Mouse (Mus musculus): ENCODE results near the gene Scin. TPM values are rescaled to one million over a fixed set of nuclear protein-coding genes. Genes with fewer than 3 reads are reported as not detected.

The Scin gene
- polyA plus RNA-seq, 1 experiment from 2014 or later: 5.7 TPM

- Histone ChIP-seq H3K9me3 (replicated peaks) (no peaks in the 10 kb centered on the region), H3K4me2 (replicated peaks) (no peak overlapping the region), H3K27me3 (no peaks in the 10 kb centered on the region), H3K9ac (no peak overlapping the region), H3K4me1 (no peaks in the 10 kb centered on the region), H3K27ac (replicated peaks) (no peak overlapping the region), H3K36me3 (no peaks in the 10 kb centered on the region), H3K4me3 (replicated peaks) (no peak overlapping the region)
- no peak for ATAC-seq (ENCODE audit: insufficient number of reproducible peaks, low FRiP score, low TSS enrichment, low read depth)
- 50% methylated on average over 5 of the region's 5 CpGs for WGBS
Observed at GRCm38 (mm10) chr12:40073660-40074059, 60.4 kb downstream of the Scin start.

GRCm38 (mm10) chr12:40047024-40047423 is 87.0 kb downstream of the Scin start:
- H3K4me2 ChIP-seq (replicated peaks): no peak overlapping the region
- no peaks in the 10 kb centered on the region for H3K36me3 ChIP-seq
- 56% methylated on average over 1 of the region's 1 CpGs for WGBS
- no peaks in the 10 kb centered on the region for H3K9me3 ChIP-seq (replicated peaks)
- no peak overlapping the region for H3K9ac ChIP-seq
- no peaks in the 10 kb centered on the region for H3K27me3 ChIP-seq
- no peak for ATAC-seq (ENCODE audit: insufficient number of reproducible peaks, low FRiP score, low TSS enrichment, low read depth)
- no peak overlapping the region for H3K4me3 ChIP-seq (replicated peaks)
- H3K27ac ChIP-seq (replicated peaks): no peak overlapping the region
- H3K4me1 ChIP-seq: no peaks in the 10 kb centered on the region

- WGBS: 80% methylated on average over 8 of the region's 8 CpGs
- Histone ChIP-seq H3K4me1 (no peaks in the 10 kb centered on the region), H3K4me2 (replicated peaks) (no peak overlapping the region), H3K36me3 (no peaks in the 10 kb centered on the region), H3K4me3 (replicated peaks) (no peak overlapping the region), H3K27ac (replicated peaks) (no peak overlapping the region), H3K9me3 (replicated peaks) (no peaks in the 10 kb centered on the region), H3K9ac (no peak overlapping the region), H3K27me3 (no peaks in the 10 kb centered on the region)
- no peak for ATAC-seq (ENCODE audit: insufficient number of reproducible peaks, low FRiP score, low TSS enrichment, low read depth)
Observed at GRCm38 (mm10) chr12:40043816-40044585, 90.0 kb downstream of the Scin start.

DNA sequence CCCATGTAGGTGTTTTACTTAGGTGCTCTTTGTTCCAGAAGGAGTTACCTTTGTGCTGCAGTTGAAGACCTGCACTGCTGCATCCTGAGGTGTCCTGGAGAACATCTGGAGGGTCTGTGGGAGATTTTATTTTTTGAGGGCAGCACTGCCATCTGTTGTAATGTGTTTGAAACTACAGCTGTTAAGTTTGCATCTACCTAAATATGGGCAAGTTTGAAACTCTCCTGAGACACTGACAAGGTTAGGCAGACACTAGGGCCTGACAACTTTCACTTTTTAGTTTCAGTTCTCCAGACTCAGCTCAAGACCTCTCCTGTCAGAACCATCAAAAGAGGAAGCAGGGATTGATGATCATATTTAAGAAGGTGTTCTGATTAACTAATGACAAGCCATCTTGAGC is 94.0 kb downstream of the Scin start:
- Histone ChIP-seq H3K4me2 (replicated peaks) (no peak overlapping the region), H3K4me3 (replicated peaks) (no peak overlapping the region), H3K4me1 (peaks cover 9% of the 10 kb centered on the region; the same call in 1 of the 2 replicates), H3K9me3 (replicated peaks) (no peaks in the 10 kb centered on the region), H3K9ac (no peak overlapping the region), H3K36me3 (no peaks in the 10 kb centered on the region), H3K27ac (replicated peaks) (no peak overlapping the region), H3K27me3 (no peaks in the 10 kb centered on the region)
- ATAC-seq (ENCODE audit: insufficient number of reproducible peaks, low FRiP score, low TSS enrichment, low read depth): no peak

DNA sequence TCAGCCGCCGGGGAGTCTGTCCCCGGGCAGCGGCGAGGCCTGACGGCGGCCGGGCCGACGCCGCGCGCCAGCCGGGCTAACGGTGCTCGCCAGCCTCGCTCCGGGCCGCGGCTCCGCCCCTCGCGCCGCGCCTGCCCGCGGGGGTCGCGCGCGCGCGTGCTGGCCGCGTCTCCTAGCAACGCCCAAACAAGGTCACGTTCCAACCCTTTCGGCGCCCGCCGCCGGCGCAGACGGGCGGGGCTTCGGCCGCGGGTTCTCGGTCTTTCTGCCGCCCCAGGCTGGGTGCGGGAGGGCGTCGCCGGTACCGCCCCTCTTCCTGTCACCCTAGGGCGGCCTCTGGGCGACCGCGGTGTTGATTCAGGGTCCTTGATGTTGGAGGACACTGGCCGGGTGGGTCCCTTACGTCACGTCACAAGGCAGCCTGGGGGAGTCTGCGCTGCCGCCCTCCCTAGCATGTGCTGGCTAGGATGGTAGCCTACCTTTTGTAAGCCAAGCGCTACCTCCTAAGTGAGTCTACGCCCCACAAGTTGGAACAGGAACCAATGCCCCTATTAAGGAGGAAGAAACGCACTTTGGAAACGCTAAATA is 96.1 kb downstream of the Scin start, which contains the start of gene Arl4a:
Gene Arl4a (minus strand): TSS at position 150 of the 588 bp plus-strand sequence.
- under 1% methylated on average over 62 of the region's 68 CpGs for WGBS
- H3K4me2 ChIP-seq (replicated peaks): peak within 1 kb of the TSS; percentile 65
- H3K36me3 ChIP-seq: no peaks in the 10 kb centered on the region
- ATAC-seq (ENCODE audit: insufficient number of reproducible peaks, low FRiP score, low TSS enrichment, low read depth): peak; percentile 90
- peak within 1 kb of the TSS; percentile 63 for H3K9ac ChIP-seq
- H3K4me3 ChIP-seq (replicated peaks): peak within 1 kb of the TSS; percentile 82
- no peaks in the 10 kb centered on the region for H3K27me3 ChIP-seq
- peak within 1 kb of the TSS; percentile 89 for H3K27ac ChIP-seq (replicated peaks)
- H3K4me1 ChIP-seq: peaks cover 9% of the 10 kb centered on the region; the same call in 1 of the 2 replicates
- no peaks in the 10 kb centered on the region for H3K9me3 ChIP-seq (replicated peaks)

DNA sequence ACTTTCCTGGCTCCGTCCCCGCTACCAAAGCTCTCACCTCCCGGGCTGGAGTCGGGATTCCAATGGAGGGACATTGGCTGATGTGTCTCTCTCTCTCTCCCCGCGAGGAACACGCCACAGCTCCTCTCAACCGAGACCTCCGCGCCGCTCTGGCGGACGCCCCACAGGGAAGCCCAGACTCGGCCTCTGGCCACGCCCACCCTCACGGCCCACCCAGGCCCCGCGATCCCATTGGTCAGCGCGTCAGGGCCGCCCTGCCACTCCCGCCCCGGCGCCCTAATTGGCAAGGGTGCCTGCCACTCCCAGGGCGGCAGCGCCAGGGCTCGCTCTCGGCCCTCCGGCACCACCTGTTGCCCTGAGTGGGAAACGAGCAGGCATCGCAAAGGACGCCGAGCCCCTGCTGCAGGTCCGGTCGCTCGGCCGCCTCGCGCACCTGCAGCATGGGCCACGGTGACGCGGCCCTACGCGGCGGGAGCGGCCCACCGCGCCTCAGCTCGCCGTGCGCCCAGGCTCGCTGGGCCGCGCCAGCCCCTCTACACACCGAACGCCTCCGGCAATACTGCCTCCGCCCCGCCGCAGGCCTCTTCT is 96.7 kb downstream of the Scin start:
- no peaks in the 10 kb centered on the region for H3K9me3 ChIP-seq (replicated peaks)
- H3K4me3 ChIP-seq (replicated peaks): peak overlapping the region; percentile 82
- no peaks in the 10 kb centered on the region for H3K27me3 ChIP-seq
- H3K4me1 ChIP-seq: peaks cover 9% of the 10 kb centered on the region; the same call in 1 of the 2 replicates
- under 1% methylated on average over 55 of the region's 60 CpGs for WGBS
- H3K27ac ChIP-seq (replicated peaks): peak overlapping the region; percentile 89
- peak; percentile 99 for ATAC-seq (ENCODE audit: insufficient number of reproducible peaks, low FRiP score, low TSS enrichment, low read depth)
- H3K4me2 ChIP-seq (replicated peaks): peak overlapping the region; percentile 65
- peak overlapping the region; percentile 63 for H3K9ac ChIP-seq
- 0 out of 2 replicates have a peak, but pooled peaks cover 4% of the 10 kb centered on the region for H3K36me3 ChIP-seq

GRCm38 (mm10) chr12:40036666-40037065 is 97.4 kb downstream of the Scin start:
- peak overlapping the region; percentile 65 for H3K4me2 ChIP-seq (replicated peaks)
- peak overlapping the region; percentile 89 for H3K27ac ChIP-seq (replicated peaks)
- peak overlapping the region; percentile 63 for H3K9ac ChIP-seq
- H3K9me3 ChIP-seq (replicated peaks): no peaks in the 10 kb centered on the region
- ATAC-seq (ENCODE audit: insufficient number of reproducible peaks, low FRiP score, low TSS enrichment, low read depth): no peak
- H3K36me3 ChIP-seq: 0 out of 2 replicates have a peak, but pooled peaks cover 6% of the 10 kb centered on the region
- H3K4me1 ChIP-seq: peaks cover 9% of the 10 kb centered on the region; the same call in 1 of the 2 replicates
- peak overlapping the region; percentile 82 for H3K4me3 ChIP-seq (replicated peaks)
- 1% methylated on average over 11 of the region's 11 CpGs for WGBS
- H3K27me3 ChIP-seq: no peaks in the 10 kb centered on the region

DNA sequence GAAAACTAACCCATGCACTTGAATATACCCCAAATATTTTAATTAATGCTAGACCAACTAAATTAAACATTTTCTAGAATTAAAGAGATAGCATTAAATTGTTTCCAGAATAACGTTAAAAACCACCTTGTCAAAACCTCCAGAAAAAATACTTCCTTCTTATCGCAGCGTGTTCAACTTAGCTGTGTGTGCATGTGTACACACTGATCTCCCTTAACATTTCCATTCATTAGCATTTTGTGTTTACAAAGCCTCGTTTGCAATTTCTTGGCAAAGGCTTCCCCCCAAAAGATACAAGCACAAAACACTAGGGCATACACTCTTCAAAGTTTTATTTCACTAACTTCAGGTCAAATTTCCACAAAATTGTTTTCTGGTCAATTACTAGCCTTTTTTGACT is 98.5 kb downstream of the Scin start:
- H3K4me3 ChIP-seq (replicated peaks): peak overlapping the region; percentile 82
- H3K27ac ChIP-seq (replicated peaks): no peak overlapping the region
- 76% methylated on average over 4 of the region's 4 CpGs for WGBS

DNA sequence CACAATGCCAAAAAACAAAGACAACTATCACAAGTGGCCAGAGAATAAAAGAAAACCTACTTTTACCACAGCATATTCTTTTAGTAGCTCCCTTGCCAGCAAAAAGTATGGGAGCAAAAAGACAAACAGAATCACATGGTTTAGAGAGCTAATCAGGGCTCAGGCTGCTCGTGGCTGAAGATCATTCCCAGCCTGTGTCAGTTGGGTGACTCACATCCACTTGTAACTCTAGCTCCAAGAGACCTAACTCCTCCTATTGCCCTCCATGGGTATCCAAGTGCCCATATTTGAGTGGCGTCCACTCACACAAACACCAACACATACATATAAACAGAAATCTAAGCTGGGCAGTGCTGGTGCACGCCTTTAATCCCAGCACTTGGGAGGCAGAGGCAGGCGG is 104.8 kb downstream of the Scin start:
- H3K36me3 ChIP-seq: 0 out of 2 replicates have a peak, but pooled peaks cover 6% of the 10 kb centered on the region
- H3K27ac ChIP-seq (replicated peaks): no peak overlapping the region
- no peak overlapping the region for H3K9ac ChIP-seq
- H3K27me3 ChIP-seq: no peaks in the 10 kb centered on the region
- no peak overlapping the region for H3K4me3 ChIP-seq (replicated peaks)
- H3K9me3 ChIP-seq (replicated peaks): no peaks in the 10 kb centered on the region; the same call in 1 of the 2 replicates
- WGBS: 75% methylated on average over 4 of the region's 4 CpGs
- no peak overlapping the region for H3K4me2 ChIP-seq (replicated peaks)
- ATAC-seq (ENCODE audit: insufficient number of reproducible peaks, low FRiP score, low TSS enrichment, low read depth): no peak
- no peaks in the 10 kb centered on the region for H3K4me1 ChIP-seq

More for the DNA sequence above, 98.5 kb downstream of the Scin start:
- H3K9me3 ChIP-seq (replicated peaks): no peaks in the 10 kb centered on the region
- no peaks in the 10 kb centered on the region for H3K27me3 ChIP-seq
- no peak for ATAC-seq (ENCODE audit: insufficient number of reproducible peaks, low FRiP score, low TSS enrichment, low read depth)
- H3K4me2 ChIP-seq (replicated peaks): peak overlapping the region; percentile 65
- H3K36me3 ChIP-seq: 0 out of 2 replicates have a peak, but pooled peaks cover 6% of the 10 kb centered on the region
- peaks cover 9% of the 10 kb centered on the region; the same call in 1 of the 2 replicates for H3K4me1 ChIP-seq
- H3K9ac ChIP-seq: no peak overlapping the region

DNA sequence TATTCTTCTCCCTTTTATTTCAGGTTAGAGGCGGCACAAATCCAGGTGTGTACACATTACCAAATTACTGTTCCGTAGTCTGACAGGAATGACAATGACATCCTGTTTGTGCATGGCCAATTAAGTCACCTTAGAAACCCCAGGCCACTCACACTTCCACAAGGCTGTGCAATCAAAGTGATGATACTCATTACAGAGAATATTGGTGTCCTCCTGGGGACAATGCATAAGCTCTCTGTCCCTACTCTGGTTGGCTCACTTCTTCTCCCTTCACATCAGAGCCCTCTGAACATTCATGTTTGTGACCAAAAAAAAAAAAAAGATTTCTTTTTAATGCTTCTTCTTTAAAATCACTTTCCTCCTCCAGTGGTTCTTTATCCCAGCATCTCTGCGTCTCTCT is 106.2 kb downstream of the Scin start:
- Histone ChIP-seq H3K9me3 (replicated peaks) (no peaks in the 10 kb centered on the region; the same call in 1 of the 2 replicates), H3K4me1 (no peaks in the 10 kb centered on the region), H3K9ac (no peak overlapping the region), H3K27ac (replicated peaks) (no peak overlapping the region), H3K4me2 (replicated peaks) (no peak overlapping the region), H3K27me3 (no peaks in the 10 kb centered on the region), H3K4me3 (replicated peaks) (no peak overlapping the region), H3K36me3 (0 out of 2 replicates have a peak, but pooled peaks cover 6% of the 10 kb centered on the region)
- ATAC-seq (ENCODE audit: insufficient number of reproducible peaks, low FRiP score, low TSS enrichment, low read depth): no peak
- WGBS: 78% methylated on average over 3 of the region's 3 CpGs

DNA sequence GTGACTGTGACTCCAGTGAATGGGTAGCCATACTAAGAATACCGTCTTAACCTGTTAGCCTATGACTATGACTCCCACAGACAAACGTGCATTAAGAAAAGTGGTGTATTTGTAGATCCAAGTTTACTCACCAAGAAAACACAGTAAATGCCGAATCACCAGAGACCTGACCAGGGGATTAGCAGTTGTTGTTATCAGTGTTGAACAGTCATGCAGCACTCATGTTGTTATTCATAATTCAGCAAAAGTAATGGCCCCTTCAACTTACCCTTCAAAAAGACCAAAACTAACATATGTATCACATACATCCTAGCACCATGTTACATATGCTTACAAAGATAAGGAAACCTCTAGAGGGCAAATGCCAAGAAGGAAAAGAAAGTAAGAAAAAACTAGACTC is 106.6 kb downstream of the Scin start:
- ATAC-seq (ENCODE audit: insufficient number of reproducible peaks, low FRiP score, low TSS enrichment, low read depth): no peak
- H3K9ac ChIP-seq: no peak overlapping the region
- H3K4me2 ChIP-seq (replicated peaks): no peak overlapping the region
- no peaks in the 10 kb centered on the region; the same call in 1 of the 2 replicates for H3K9me3 ChIP-seq (replicated peaks)
- no peak overlapping the region for H3K27ac ChIP-seq (replicated peaks)
- H3K27me3 ChIP-seq: no peaks in the 10 kb centered on the region
- H3K4me3 ChIP-seq (replicated peaks): no peak overlapping the region
- H3K4me1 ChIP-seq: no peaks in the 10 kb centered on the region
- WGBS: 86% methylated on average over 3 of the region's 3 CpGs
- H3K36me3 ChIP-seq: 0 out of 2 replicates have a peak, but pooled peaks cover 3% of the 10 kb centered on the region

All from embryonic facial prominence, embryonic 15.5 days (tissue).